Mouse (Mus musculus) intestine, postnatal 0 days (tissue): ENCODE data around the gene Cmtm3. TPM values are rescaled to one million over a fixed set of nuclear protein-coding genes. Genes with fewer than 3 reads are reported as not detected.

Experiments
- ATAC-seq: fragments of 200-750 bp; cut with Nextera tagmentation; 2 replicates; pipeline ENCODE4 v1.8.0; 2017; ENCODE audit warnings: mild to moderate bottlenecking, moderate TSS enrichment, moderate library complexity
- H3K27ac ChIP-seq: fragments of 300-500 bp; sonication (generic); 2 replicates; pipeline ENCODE4 v1.5.1; 2014; ENCODE audit warnings: mild to moderate bottlenecking, low read depth, low read length, moderate library complexity
- H3K27me3 ChIP-seq: fragments of 300-500 bp; sonication (generic); replicated peaks from 2 replicates; pipeline ENCODE4 v1.6.1; 2014; ENCODE audit warnings: low read length, mixed read lengths; ENCODE audit not compliant: control insufficient read depth, insufficient read depth
- H3K36me3 ChIP-seq: fragments of 300-500 bp; sonication (generic); 2 replicates; pipeline ENCODE4 v1.6.1; 2014; ENCODE audit warnings: mild to moderate bottlenecking, moderate library complexity; ENCODE audit not compliant: control insufficient read depth, insufficient read depth
- H3K4me1 ChIP-seq: fragments of 300-500 bp; sonication (generic); replicated peaks from 2 replicates; pipeline ENCODE4 v1.6.1; 2014; ENCODE audit warnings: antibody characterized with exemption, low read length, mixed read lengths; ENCODE audit not compliant: control insufficient read depth, insufficient read depth
- H3K4me2 ChIP-seq: fragments of 300-500 bp; sonication (generic); replicated peaks from 2 replicates; pipeline ENCODE4 v1.6.1; 2014; ENCODE audit warnings: low read depth, mild to moderate bottlenecking, moderate library complexity
- H3K4me3 ChIP-seq: fragments of 300-500 bp; sonication (generic); 2 replicates; pipeline ENCODE4 v1.5.1; 2014; ENCODE audit warnings: low read depth, low read length
- H3K9ac ChIP-seq: fragments of 300-500 bp; sonication (generic); 2 replicates; pipeline ENCODE4 v1.6.1; 2014; ENCODE audit warnings: mild to moderate bottlenecking, low read depth, low read length
- H3K9me3 ChIP-seq: fragments of 300-500 bp; sonication (generic); 2 replicates; pipeline ENCODE4 v1.6.1; 2016; ENCODE audit warnings: mixed run types; ENCODE audit not compliant: control insufficient read depth
- CTCF ChIP-seq: sonication (generic); IDR thresholded peaks from 2 replicates; pipeline ENCODE4 v1.5.1; 2016; ENCODE audit warnings: low read depth, mild to moderate bottlenecking, control low read depth, antibody characterized with exemption, moderate library complexity
- WGBS: fragments of 180-500 bp; shearing (Covaris S2); extraction: QIAGEN DNeasy Blood & Tissue Kit; methylation state at CpG from one replicate; pipeline ENCODE4 v1.1.7; 2014; 5-methylcytosine and 5-hydroxymethylcytosine counted together
- polyA plus RNA-seq: library from polyadenylated mRNA; unstranded; fragments of >200 nt; fragmentation: Nextera tagmentation; extraction: Ambion mirVana; gene quantifications from 2 replicates; pipeline ENCODE4 v1.2.1, GENCODE M21; 2015

The Cmtm3 gene
- polyA plus RNA-seq, 1 experiment from 2014 or later: 40.3 TPM

DNA sequence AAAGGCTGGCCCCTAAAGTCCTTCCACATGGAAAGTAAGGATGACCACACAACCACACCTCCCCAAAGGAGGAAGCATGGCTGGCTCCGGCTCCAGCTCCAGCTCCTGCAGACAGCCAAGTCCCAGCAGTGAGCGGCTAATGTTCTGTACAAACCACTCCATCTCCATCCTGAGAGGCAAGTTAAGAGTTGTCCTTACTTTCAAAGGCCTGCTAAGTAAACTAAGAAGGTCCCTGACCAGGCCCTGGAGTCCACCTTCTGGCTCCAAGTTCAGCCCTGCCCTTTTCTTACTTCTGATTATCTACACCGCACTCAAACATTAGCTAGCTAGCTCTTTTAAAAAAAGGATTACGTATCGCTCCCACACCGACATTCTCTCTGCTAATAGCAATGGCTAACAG, 54.6 kb downstream of the Cmtm3 start:
- peak overlapping the region; percentile 80; the same call in 1 of the 2 replicates for H3K9ac ChIP-seq
- no peaks in the 10 kb centered on the region for H3K9me3 ChIP-seq
- peaks cover 3% of the 10 kb centered on the region; the same call in 1 of the 2 replicates for H3K4me1 ChIP-seq
- ATAC-seq: no peak
- no peaks in the 10 kb centered on the region for H3K27me3 ChIP-seq
- 28% methylated on average over 6 of the region's 6 CpGs for WGBS
- H3K36me3 ChIP-seq: no peaks in the 10 kb centered on the region
- no peak for TF ChIP-seq CTCF
- peak overlapping the region; percentile 81; the same call in 1 of the 2 replicates for H3K4me3 ChIP-seq
- peak overlapping the region; percentile 84 for H3K4me2 ChIP-seq
- H3K27ac ChIP-seq: peak overlapping the region; percentile 28

- H3K36me3 ChIP-seq: no peaks in the 10 kb centered on the region
- WGBS: under 1% methylated on average over 58 of the region's 82 CpGs
- peak; percentile 24; the same call in 1 of the 2 replicates for TF ChIP-seq CTCF
- no peaks in the 10 kb centered on the region for H3K9me3 ChIP-seq
- H3K4me1 ChIP-seq: peaks cover 3% of the 10 kb centered on the region; the same call in 1 of the 2 replicates
- ATAC-seq: peak; percentile 81
- peak overlapping the region; percentile 80 for H3K9ac ChIP-seq
- peak overlapping the region; percentile 81 for H3K4me3 ChIP-seq
- H3K27ac ChIP-seq: peak overlapping the region; percentile 91
- H3K4me2 ChIP-seq: peak overlapping the region; percentile 84
- H3K27me3 ChIP-seq: no peaks in the 10 kb centered on the region
Measured at GRCm38 (mm10) chr8:104394801-104395702, 55.8 kb downstream of the Cmtm3 start.

- H3K4me1 ChIP-seq: peaks cover 3% of the 10 kb centered on the region; the same call in 1 of the 2 replicates
- TF ChIP-seq CTCF: no peak
- H3K4me2 ChIP-seq: peak within 1 kb of the TSS; percentile 84
- peak; percentile 84 for ATAC-seq
- H3K4me3 ChIP-seq: peak within 1 kb of the TSS; percentile 81
- 1% methylated on average over 24 of the region's 54 CpGs for WGBS
- no peaks in the 10 kb centered on the region for H3K36me3 ChIP-seq
- no peaks in the 10 kb centered on the region for H3K9me3 ChIP-seq
- peak within 1 kb of the TSS; percentile 80 for H3K9ac ChIP-seq
- no peaks in the 10 kb centered on the region for H3K27me3 ChIP-seq
- peak within 1 kb of the TSS; percentile 91 for H3K27ac ChIP-seq
Measured at GRCm38 (mm10) chr8:104395703-104396357, 56.6 kb downstream of the Cmtm3 start, which contains the start of gene Cmtm4. Gene Cmtm4 (minus strand): TSS chr8:104395807.

Other genes with a start within 250 kb of the Cmtm3 start
- gene Cdh5, start 237.8 kb upstream of the Cmtm3 start, polyA plus RNA-seq: 12.1 and 12.4 TPM in 2 replicates
- 0.85 TPM in 2 replicates for gene Bean1, start 169.0 kb upstream of the Cmtm3 start, polyA plus RNA-seq
- 12.0 and 12.4 TPM in 2 replicates for gene Tk2, start 90.9 kb upstream of the Cmtm3 start, polyA plus RNA-seq
- gene Cklf, start 88.5 kb upstream of the Cmtm3 start, polyA plus RNA-seq: 16.5 and 17.8 TPM in 2 replicates
- not detected in 2 replicates for gene Cmtm2a, start 46.2 kb upstream of the Cmtm3 start, polyA plus RNA-seq
- not detected in 2 replicates for gene Gm45711, start 29.3 kb upstream of the Cmtm3 start, polyA plus RNA-seq
- gene Cmtm1, start 29.3 kb upstream of the Cmtm3 start, polyA plus RNA-seq: not detected in 2 replicates
- not detected in 2 replicates for gene Gm11020, start 17.8 kb upstream of the Cmtm3 start, polyA plus RNA-seq
- gene Cmtm2b, start 17.2 kb upstream of the Cmtm3 start, polyA plus RNA-seq: not detected in 2 replicates
- 5.9 and 6.7 TPM in 2 replicates for gene Cmtm4, start 56.4 kb downstream of the Cmtm3 start, polyA plus RNA-seq
- gene Dync1li2, start 103.6 kb downstream of the Cmtm3 start, polyA plus RNA-seq: 19.0 and 20.4 TPM in 2 replicates
- gene Terb1, start 170.5 kb downstream of the Cmtm3 start, polyA plus RNA-seq: 0.16 TPM in 2 replicates
- gene Nae1, start 195.2 kb downstream of the Cmtm3 start, polyA plus RNA-seq: 43.8 and 48.6 TPM in 2 replicates
- 0.82 and 1.1 TPM in 2 replicates for gene Car7, start 195.3 kb downstream of the Cmtm3 start, polyA plus RNA-seq